Mouse (Mus musculus): Measurements from ENCODE around the gene Dnah7a. TPM values are rescaled to one million over a fixed set of nuclear protein-coding genes. Genes with fewer than 3 reads are reported as not detected.
"Not testable (repeated sequence)": the region's sequence is repeated elsewhere in the genome, so short reads cannot be mapped to it uniquely, and the experiment has no call there.

The Dnah7a gene
- polyA plus RNA-seq, 1 experiment from 2014 or later: not detected

DNA sequence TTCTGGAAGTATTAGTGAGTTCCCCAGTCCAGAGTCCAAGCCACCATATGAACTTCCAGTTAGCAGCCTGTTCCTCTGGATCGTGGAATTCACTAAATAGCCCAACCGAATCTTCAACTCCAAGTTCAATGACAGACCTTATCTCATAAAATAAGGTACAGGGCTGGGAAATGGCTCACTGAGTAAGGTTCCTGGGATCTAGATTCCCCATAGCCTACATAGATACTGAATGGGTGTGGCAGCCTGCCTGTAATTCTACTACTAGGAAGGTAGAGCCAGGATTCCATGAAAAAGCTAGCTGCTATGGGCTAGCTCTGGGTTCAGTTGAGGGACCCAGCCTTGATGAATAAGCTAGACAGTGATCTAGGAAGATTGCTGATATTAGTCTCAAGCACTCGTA, 30.0 kb upstream of the Dnah7a start:
- Histone ChIP-seq H3K9ac (no peak overlapping the region), H3K4me1 (replicated peaks) (no peaks in the 10 kb centered on the region), H3K27me3 (no peaks in the 10 kb centered on the region), H3K9me3 (replicated peaks) (no peaks in the 10 kb centered on the region), H3K27ac (replicated peaks) (no peak overlapping the region), H3K4me2 (no peak overlapping the region), H3K36me3 (replicated peaks) (no peaks in the 10 kb centered on the region), H3K4me3 (replicated peaks) (no peak overlapping the region)
- no peak for ATAC-seq (ENCODE audit: insufficient read depth)
- 53% methylated on average over 3 of the region's 3 CpGs for WGBS (ENCODE audit: insufficient replicate concordance)

DNA sequence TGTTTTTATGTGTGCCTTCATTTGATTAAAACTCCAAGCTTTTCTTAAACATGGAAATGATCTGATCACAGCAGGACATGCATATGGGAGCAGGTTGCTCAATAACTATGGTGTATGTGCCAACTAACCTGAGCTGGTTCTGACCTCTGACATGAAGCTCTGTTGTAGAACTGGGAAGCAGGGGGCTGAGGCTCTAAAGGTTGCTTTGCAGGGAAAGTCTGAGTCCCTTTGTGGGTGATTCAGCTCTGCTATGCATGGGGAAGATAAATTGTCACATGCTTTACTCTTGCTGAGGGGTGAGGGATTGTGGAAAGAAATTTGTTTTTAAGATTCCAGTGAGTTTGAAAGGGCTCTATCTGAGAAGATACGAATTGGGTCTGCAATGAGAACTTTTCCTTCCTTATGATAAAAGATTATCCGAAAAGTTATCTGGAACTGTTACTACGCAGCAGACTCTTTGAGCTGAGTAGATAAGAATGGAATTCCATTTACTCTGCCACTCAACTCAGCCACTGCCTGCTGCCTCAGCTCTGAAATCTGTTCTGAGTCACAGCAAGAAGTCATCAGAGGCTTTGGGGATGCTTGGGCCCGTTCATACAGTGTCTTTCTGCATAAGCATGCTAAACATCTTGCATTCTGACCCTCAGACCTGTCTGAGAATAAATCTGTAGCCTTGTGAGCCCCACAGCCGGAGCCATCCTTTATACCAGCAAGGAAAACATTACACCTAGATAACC, 22.1 kb upstream of the Dnah7a start:
- Histone ChIP-seq H3K4me2 (no peak overlapping the region), H3K27ac (replicated peaks) (no peak overlapping the region), H3K4me3 (replicated peaks) (no peak overlapping the region), H3K4me1 (replicated peaks) (no peaks in the 10 kb centered on the region), H3K9ac (no peak overlapping the region), H3K27me3 (no peaks in the 10 kb centered on the region), H3K36me3 (replicated peaks) (no peaks in the 10 kb centered on the region), H3K9me3 (replicated peaks) (no peaks in the 10 kb centered on the region)
- WGBS (ENCODE audit: insufficient replicate concordance): 33% methylated on average over 5 of the region's 5 CpGs
- no peak for ATAC-seq (ENCODE audit: insufficient read depth)

DNA sequence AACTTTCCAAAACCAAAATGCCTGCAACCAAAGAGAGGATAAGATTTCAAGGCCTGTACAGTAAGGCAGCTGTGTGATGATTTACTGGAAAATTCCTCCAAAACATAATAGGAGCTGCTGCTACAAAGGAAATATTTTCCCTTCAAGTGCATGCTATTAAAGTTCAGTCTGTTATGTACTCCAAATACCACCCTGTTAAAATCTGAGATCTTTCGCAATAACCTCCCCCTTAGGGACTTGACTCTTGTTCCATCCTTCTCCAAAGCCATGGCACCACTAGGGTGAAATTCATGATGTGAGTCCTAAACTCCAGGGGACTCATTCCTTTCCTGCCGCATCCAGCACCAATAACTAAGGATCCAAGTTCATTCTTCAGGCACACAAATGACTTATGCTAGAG, 20.3 kb upstream of the Dnah7a start:
- Histone ChIP-seq H3K9me3 (replicated peaks) (no peaks in the 10 kb centered on the region), H3K36me3 (replicated peaks) (no peaks in the 10 kb centered on the region), H3K27me3 (no peaks in the 10 kb centered on the region), H3K4me2 (no peak overlapping the region), H3K9ac (no peak overlapping the region), H3K4me3 (replicated peaks) (no peak overlapping the region), H3K4me1 (replicated peaks) (no peaks in the 10 kb centered on the region), H3K27ac (replicated peaks) (no peak overlapping the region)
- ATAC-seq (ENCODE audit: insufficient read depth): no peak
- 73% methylated on average over 2 of the region's 2 CpGs for WGBS (ENCODE audit: insufficient replicate concordance)

DNA sequence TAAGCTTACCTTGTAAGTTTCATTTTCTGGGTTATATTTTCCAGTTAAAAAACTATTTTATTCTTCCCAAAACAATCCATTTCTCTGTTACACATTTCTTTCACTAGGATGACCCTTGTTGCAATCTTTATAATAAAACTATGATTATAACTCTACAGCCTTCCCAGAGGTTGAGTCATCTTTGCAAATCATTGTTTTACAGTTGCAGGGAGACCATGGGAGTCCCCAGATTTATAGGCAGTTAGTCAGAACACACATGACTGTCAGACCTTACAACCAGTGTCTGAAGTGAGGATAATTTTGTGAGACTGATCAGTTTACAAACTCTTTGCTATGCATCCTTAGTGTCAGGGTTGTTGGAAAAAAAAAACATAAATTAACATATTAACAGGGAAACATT, 14.8 kb upstream of the Dnah7a start:
- Histone ChIP-seq H3K27me3 (no peaks in the 10 kb centered on the region), H3K36me3 (replicated peaks) (no peaks in the 10 kb centered on the region), H3K27ac (replicated peaks) (no peak overlapping the region), H3K9me3 (replicated peaks) (no peaks in the 10 kb centered on the region), H3K4me3 (replicated peaks) (no peak overlapping the region), H3K4me1 (replicated peaks) (no peaks in the 10 kb centered on the region), H3K9ac (no peak overlapping the region), H3K4me2 (no peak overlapping the region)
- ATAC-seq (ENCODE audit: insufficient read depth): no peak

DNA sequence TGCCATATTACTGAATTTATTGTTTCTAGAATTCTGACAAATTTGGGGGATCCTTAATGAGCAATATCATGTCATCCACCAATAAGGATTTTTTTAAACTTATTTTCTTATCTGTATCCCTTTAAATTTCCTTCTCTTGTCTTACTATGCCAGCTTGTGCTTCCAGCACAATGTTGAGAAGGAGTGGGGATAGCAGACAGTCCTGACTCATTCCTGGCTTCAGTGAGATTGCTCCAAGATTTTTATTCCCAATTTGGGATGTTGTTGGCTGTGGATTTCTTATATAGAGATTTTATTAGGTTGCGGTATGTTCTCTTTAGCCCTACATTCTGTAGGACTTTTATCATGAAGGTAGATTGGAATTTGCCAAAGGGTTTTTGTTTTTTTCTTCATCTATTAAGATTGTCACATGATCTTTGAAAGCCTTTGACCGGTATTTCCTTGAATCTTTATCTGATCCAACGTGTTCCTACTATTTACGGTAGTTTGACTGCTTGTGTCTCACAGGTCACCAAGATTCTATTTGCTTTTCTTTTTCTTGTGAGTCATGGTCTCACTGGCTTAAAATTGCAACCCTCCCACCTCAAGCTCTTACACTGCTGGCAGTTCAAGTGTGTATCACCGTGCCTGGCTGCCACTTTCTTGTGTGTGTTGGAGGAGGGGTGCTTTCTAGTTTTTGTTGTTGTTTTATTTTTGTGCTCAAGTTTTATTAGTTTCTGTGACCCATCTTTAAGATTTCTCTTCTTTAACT, 14.2 kb upstream of the Dnah7a start:
- H3K4me1 ChIP-seq (replicated peaks): no peaks in the 10 kb centered on the region
- no peaks in the 10 kb centered on the region for H3K36me3 ChIP-seq (replicated peaks)
- no peak overlapping the region for H3K27ac ChIP-seq (replicated peaks)
- no peaks in the 10 kb centered on the region for H3K9me3 ChIP-seq (replicated peaks)
- no peak overlapping the region for H3K9ac ChIP-seq
- no peak overlapping the region for H3K4me2 ChIP-seq
- no peaks in the 10 kb centered on the region for H3K27me3 ChIP-seq
- no peak for ATAC-seq (ENCODE audit: insufficient read depth)
- no peak overlapping the region for H3K4me3 ChIP-seq (replicated peaks)
- WGBS (ENCODE audit: insufficient replicate concordance): 51% methylated on average over 5 of the region's 5 CpGs

DNA sequence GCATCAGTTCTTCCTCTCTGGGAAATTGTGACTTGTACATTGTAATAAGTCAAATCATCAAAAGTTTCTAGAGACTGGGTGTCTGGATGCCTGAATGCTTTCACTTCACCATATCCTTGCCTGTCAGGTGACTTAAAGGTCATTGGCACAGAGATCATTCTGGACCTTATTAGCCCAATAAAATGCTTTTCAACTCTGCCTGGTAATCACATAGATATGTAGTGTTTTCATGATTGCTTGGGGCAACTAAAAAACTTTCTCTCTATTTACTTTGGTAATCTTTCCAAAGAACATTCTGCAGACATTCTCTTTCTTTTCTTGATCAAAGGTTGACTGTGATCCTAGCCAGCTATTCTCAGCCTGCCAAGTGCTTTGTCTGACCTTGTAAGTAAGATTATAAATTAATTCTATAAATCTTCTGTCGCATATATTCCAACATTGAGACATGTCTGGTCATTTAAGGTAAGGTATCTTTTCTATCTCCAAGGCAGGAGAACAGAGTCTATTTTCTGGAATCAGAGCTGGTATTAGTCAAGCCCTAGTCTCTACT, 9.5 kb upstream of the Dnah7a start:
- Histone ChIP-seq H3K9ac (no peak overlapping the region), H3K9me3 (replicated peaks) (no peaks in the 10 kb centered on the region), H3K27ac (replicated peaks) (no peak overlapping the region), H3K4me2 (no peak overlapping the region), H3K27me3 (no peaks in the 10 kb centered on the region), H3K4me3 (replicated peaks) (no peak overlapping the region), H3K4me1 (replicated peaks) (no peaks in the 10 kb centered on the region), H3K36me3 (replicated peaks) (no peaks in the 10 kb centered on the region)
- ATAC-seq (ENCODE audit: insufficient read depth): no peak
- 44% methylated on average over 1 of the region's 1 CpGs for WGBS (ENCODE audit: insufficient replicate concordance)

DNA sequence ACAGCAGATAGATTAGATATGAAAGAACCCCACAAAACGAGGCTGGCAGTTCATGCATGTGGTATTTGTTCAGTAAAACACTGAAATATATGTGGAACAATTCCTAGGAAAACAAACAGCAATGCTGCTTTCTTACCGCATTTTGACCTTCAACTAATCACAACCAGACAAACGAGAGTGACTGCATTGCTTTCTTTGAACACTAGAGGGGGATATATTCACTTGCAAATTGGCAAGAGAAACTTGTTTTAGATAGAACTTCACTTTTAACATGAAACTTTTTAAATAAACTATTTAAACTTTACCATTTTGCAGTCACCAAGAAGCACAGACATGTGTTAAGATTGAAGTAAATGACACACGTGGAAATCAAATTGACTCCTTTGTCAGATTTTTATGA, 8.9 kb upstream of the Dnah7a start:
- H3K9me3 ChIP-seq (replicated peaks): no peaks in the 10 kb centered on the region
- H3K27me3 ChIP-seq: no peaks in the 10 kb centered on the region
- H3K4me3 ChIP-seq (replicated peaks): no peak overlapping the region
- H3K9ac ChIP-seq: no peak overlapping the region
- H3K4me1 ChIP-seq (replicated peaks): no peaks in the 10 kb centered on the region
- no peak for ATAC-seq (ENCODE audit: insufficient read depth)
- no peak overlapping the region for H3K4me2 ChIP-seq
- H3K27ac ChIP-seq (replicated peaks): no peak overlapping the region
- no peaks in the 10 kb centered on the region for H3K36me3 ChIP-seq (replicated peaks)
- 3% methylated on average over 4 of the region's 4 CpGs for WGBS (ENCODE audit: insufficient replicate concordance)

DNA sequence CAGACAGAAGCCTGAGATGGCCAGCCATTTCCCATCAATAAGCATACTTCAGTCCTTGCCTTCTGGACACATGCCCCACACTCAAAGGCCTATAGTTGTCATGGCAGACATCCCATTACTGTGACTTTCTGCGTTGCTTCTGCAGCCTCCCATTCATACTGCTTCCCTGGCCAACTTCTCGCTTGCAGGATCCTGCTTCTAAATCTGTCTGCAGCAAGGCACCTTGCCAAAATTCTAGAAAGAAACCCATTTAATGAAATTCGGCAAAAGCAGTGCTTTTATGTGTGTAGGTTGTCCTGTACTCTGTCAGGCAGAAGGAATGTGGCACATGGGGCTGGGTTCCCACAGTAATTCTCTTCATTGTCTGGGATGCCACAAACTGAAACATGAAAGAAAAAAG, 6.8 kb upstream of the Dnah7a start:
- H3K4me1 ChIP-seq (replicated peaks); H3K27me3 ChIP-seq; H3K4me2 ChIP-seq; H3K9me3 ChIP-seq (replicated peaks); H3K36me3 ChIP-seq (replicated peaks); ATAC-seq (ENCODE audit: insufficient read depth); H3K4me3 ChIP-seq (replicated peaks); H3K27ac ChIP-seq (replicated peaks); H3K9ac ChIP-seq: not testable (repeated sequence)
- 55% methylated on average over 3 of the region's 3 CpGs for WGBS (ENCODE audit: insufficient replicate concordance)

DNA sequence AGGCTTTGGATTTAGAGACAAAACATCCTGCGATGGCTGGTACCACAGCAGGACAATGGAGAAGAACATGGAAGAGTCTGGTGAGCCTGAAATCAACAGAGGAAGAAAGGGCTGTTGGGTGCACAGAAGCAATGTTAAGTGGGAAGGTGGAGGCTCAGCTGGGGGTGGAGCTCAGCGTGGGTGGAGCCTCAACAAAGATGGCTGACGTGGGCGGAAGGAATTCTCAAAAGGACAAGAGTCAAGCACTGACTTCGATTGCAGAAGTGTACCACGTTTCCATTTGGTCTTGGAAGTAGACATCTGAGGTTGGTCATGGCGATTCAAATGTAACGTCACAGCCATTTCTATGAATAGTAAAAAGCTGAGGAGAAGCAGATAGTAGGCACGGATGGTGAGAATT, 4.5 kb upstream of the Dnah7a start:
- H3K27me3 ChIP-seq: no peaks in the 10 kb centered on the region
- H3K4me2 ChIP-seq: no peak overlapping the region
- no peak overlapping the region for H3K4me3 ChIP-seq (replicated peaks)
- no peak overlapping the region for H3K27ac ChIP-seq (replicated peaks)
- no peak overlapping the region for H3K9ac ChIP-seq
- no peak for ATAC-seq (ENCODE audit: insufficient read depth)
- H3K36me3 ChIP-seq (replicated peaks): no peaks in the 10 kb centered on the region
- H3K4me1 ChIP-seq (replicated peaks): peaks cover 5% of the 10 kb centered on the region; the same call in 1 of the 2 replicates
- WGBS (ENCODE audit: insufficient replicate concordance): 73% methylated on average over 9 of the region's 9 CpGs
- no peaks in the 10 kb centered on the region for H3K9me3 ChIP-seq (replicated peaks)

DNA sequence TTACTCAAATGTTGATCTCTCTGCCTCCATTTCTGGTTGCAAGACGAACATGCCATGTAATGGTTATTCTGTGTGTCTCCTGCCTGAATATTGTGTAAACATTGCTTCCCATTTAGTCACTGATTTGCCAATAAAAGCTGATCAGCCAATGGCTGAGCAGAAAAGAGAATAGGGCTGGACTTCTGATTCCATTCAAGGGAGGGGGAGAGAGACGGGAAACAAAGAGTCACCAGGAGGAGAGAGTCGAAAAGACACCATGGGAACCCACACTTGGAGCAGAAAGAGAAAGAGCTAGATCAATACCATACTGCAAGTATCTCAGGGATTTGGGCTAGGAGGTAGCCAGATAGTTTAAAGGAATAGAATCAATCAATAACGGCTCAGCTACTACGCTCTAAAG, 3.0 kb upstream of the Dnah7a start:
- WGBS (ENCODE audit: insufficient replicate concordance): 61% methylated on average over 5 of the region's 5 CpGs
- not testable (repeated sequence) for ATAC-seq (ENCODE audit: insufficient read depth); H3K36me3 ChIP-seq (replicated peaks)

DNA sequence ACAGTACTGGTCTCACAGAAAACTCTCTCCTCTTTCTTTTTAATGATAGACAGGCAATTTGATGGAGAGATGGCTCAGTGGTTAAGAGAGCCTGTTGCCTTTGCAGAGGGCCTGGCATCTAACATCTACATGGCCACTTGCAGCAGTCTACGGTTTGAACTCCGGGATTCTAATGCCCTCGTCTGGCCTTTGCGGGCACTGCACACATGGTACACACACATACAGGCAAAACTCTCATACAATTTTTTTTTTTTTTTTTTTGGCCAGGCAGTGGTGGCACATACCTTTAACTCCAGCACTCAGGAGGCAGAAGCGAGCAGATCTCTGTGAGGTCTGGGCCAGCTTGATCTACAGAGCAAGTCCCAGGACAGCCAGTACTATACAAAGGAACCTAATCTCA, 2.4 kb downstream of the Dnah7a start:
- 83% methylated on average over 5 of the region's 5 CpGs for WGBS (ENCODE audit: insufficient replicate concordance)
- no peak overlapping the region for H3K4me3 ChIP-seq (replicated peaks)
- H3K9me3 ChIP-seq (replicated peaks): no peaks in the 10 kb centered on the region
- H3K36me3 ChIP-seq (replicated peaks): no peaks in the 10 kb centered on the region
- no peak overlapping the region for H3K4me2 ChIP-seq
- H3K4me1 ChIP-seq (replicated peaks): peaks cover 5% of the 10 kb centered on the region; the same call in 1 of the 2 replicates
- no peak for ATAC-seq (ENCODE audit: insufficient read depth)
- H3K27me3 ChIP-seq: no peaks in the 10 kb centered on the region
- H3K27ac ChIP-seq (replicated peaks): no peak overlapping the region
- H3K9ac ChIP-seq: no peak overlapping the region

More for the DNA sequence above, 3.0 kb upstream of the Dnah7a start:
- H3K4me2 ChIP-seq; H3K9me3 ChIP-seq (replicated peaks); H3K4me1 ChIP-seq (replicated peaks); H3K27ac ChIP-seq (replicated peaks); H3K9ac ChIP-seq; H3K4me3 ChIP-seq (replicated peaks); H3K27me3 ChIP-seq: not testable (repeated sequence)
